Mouse (Mus musculus) left cerebral cortex, postnatal 14 days (tissue): ENCODE measurements around the gene Crb2. TPM values are rescaled to one million over a fixed set of nuclear protein-coding genes. Genes with fewer than 3 reads are reported as not detected.

Experiments used
- DNase-seq, 2 experiments: peaks; one replicate each; pipeline ENCODE4 v3.0.0; 2021 to 2022; ENCODE audit warnings: low spot score in 2 of 2, mixed read lengths in 1 of 2
- intact Hi-C: fragments of 180-260 bp; cut with DNase I; formaldehyde crosslinking; loops from one replicate; pipeline ENCODE4 v1.15.1; 2025
- long read RNA-seq, 2 experiments: library from polyadenylated mRNA; stranded (forward); transcript quantifications; one replicate each; pipeline ENCODE4 v2.0.0; 2021
- total RNA-seq, 2 experiments: library from RNA; stranded (reverse); gene quantifications; 2 replicates each; pipeline ENCODE4 v1.2.3; 2021

Crb2 gene
- 1 to 10 TPM; 5.2 to 5.6 TPM for total RNA-seq
- long read RNA-seq, experiment 1, partial matches to known transcripts: 4 of 5 reads
- long read RNA-seq, experiment 1, other reads (novel, unspliced or antisense): 1 of 5 reads
- long read RNA-seq, experiment 2, partial matches to known transcripts: 5 of 7 reads
- long read RNA-seq, experiment 2, other reads (novel, unspliced or antisense): 2 of 7 reads

DNA sequence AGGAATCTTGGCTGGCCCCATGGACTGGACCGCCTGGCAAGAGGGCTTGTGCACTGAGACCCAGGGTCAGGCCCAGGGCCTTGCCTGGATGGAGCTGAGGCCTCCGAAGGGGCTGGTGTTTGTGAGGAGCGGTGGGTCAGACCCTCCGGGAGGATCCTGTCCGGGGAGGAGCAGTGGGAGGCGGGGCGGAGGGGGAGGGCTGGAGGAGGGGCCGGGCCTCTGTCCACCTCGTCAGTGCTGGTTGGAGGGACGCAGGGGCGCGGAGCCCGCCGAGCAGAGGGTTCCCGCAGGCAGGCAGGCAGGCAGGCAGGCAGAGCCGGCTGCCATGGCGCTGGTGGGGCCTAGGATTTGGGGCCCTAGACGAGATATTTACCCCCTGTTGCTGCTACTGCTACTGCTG, at the start of gene Crb2:
Gene Crb2, plus strand, starts transcription at position 234 of the 400 bp plus-strand sequence.
- DNase-seq: no peak
- intact Hi-C loops: no loop called here

DNA sequence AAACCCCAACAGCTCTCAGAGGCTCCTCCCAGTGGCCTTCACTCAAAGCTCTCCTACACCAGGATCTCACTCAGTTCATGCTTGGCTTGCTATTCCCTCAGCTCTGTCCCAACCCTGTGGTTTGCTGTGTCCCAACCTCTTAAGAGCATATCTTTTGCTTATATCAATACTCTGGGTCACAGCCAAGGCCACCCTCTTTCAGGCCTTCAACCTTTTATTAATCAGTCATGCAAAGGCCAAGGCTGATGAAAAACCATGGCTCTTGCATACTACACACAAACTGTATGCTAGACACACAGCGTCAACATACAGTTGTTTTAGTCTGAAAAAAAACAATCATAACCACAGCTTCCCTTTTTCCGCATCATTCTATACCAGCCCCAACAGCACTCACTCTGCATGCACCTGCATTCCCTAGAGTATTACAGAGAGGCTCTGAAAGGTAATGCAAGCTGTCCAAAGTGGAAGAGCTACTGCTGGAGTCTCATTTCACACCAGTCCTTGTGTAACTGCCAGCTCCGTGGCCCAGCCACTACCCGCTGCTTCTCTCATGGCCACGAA, 44.7 kb upstream of the Crb2 start:
- DNase-seq: no peak
- intact Hi-C loops: no loop called here

DNA sequence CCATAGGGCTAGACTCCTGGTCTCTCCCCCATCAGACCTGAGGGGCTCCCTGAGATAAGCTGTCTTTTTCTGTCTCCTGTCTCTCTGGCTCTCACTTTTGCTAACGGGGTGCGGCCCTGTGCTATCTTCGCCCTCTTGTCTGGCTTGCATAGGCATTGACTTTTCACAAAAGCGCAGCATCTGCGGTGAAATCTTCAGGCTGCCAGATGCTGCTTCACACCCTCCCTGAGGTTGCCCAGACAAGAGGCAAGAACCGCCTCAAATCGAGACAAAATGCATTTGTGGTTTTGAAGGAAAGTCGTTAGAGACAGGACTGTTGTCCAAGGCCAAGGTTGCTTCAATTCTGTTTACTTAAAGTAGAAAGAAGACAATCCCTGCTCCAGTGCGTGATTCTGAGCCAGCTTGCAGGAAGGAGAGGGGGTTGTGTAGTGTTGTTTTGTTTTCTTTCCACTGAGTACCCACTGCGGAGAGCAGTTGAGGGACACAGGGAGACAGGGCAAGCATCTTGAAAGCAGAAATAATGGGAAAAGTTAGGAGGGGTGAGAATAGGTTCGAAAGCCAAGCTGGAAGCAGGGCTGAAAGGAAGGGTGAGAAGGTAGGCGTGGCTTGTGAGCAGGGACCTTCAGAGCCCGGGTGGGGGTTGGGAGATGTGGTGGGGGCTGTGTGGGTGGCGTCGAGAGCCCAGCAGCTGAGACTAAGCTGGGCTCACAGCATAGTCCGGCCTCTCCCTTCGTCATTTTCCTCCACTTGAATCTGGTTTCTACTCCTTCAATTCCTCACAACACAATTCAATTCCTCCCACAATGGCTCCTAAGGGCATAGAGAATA, 40.9 kb upstream of the Crb2 start:
- intact Hi-C loops: no loop called here
- peak in 1 of 2 experiments; percentile 18 for DNase-seq

DNA sequence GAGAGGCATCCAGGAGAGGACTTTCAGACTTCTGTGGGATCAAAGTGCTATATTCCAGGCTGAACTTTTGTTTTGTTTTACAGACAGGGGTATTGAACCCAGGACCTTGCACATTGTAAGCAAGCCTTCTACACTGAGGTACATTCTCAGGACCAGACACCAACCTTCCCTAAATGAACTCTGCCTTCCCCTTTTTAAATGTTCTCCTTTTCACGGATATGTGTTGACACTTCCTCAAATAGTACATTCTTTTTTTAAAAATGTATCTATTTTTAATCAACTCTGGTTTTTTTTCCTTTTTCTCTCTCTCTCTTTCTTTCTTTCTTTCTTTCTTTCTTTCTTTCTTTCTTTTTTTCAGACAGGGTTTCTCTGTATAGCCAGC, 40.3 kb upstream of the Crb2 start:
- no peak for DNase-seq
- intact Hi-C loops: no loop called here

DNA sequence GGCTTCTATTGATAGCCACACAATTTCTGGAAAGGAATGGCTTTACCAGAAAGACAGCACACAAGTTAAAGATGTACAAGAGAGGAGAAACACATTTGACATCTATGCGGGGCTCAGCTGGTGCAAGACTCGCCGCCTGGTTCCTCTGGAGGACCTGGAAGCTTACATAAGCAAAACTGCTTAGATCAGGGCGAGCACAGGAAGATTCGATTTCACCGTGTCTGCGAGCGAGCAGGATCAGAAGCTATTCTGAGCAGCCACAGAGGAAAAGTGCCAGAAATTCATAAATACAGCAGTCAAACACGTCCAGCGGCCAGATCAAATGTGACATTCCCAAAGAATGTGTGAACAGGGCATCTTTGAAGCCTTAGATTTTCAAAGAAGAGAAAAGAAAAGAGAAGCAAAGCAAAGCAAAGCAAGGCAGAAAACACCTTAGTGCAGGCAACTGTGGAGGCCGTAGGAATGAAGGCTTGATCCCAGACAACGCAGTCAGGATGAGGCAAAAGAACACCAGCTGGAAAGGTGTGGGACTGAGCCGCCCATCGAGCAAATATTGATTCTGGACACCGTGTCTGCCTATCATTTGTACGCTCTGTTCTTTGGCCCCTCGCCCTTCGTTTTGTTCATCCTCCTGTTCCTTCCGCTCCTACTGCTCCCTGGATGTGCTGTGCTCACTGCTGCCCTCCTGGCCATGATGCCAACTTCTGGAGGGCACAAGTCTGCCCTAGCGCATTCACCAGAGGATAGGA, 34.1 kb upstream of the Crb2 start:
- no peak for DNase-seq
- intact Hi-C loops: no loop called here

DNA sequence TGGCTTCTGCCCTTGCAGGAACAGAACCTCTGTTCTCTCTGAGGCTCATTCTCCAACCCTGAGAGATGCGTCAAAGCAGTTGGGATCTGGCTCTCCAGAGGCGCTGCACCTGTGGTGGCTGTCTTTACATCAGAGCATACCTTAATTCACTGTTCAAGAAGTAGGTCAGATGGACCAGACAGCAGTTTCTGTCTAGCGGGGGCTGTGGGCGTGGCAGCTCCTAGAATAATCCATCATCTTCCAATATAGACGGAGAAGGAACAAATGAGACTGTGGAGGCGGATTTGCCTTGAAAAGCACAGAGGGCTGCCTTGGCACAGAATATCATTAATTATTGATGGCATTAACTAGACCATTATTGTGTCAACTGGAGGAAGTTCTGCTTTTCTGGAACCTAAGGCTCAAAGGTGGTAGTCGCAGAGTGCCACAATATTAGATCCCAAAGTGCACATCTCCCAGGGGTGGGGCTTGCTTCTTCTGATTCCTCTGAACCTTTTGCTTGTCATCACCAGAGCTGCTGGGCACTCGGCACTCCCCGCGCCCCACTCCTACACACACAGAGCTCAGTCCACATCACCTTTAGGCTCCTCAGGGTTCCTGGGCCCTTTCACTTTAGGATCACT, 31.2 kb upstream of the Crb2 start:
- peak in 1 of 2 experiments; percentile 53 for DNase-seq
- intact Hi-C loops: no loop called here

DNA sequence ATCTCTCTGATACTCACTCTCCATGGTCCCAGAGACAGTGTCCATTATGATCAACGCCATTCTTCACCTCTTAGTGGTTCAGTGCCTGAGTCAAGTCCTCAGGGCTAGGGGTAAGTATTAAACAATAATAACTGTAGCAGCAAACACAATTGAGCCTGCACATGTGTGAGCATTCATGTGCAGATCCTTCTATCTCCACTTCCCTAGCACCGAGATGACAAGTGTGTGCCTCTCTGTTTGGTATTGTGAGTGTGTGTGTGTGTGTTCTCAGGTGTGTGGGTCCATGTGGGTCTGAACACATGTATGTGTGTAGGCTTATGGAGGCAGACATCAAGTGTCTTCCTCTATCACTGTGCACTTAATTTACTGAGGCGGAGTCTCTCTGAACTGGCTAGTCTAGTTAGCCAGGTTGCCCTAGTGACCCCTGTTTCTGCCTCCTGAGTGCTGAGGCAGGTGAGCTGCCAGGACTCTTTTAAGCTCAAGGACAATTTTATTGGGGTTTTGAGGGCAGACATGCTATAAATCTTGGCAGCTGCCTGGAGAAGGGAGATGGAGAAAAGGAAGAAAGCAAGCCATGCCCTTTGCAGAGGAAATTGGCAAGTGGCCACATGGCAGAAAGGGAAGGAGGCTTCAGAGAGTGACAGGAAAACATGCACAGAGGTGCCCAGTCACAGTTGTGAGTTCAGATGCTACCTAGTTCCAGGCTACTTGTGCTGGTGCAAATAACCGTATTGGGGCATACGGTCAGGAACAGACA, 29.6 kb upstream of the Crb2 start:
- no peak for DNase-seq
- intact Hi-C loops: no loop called here

DNA sequence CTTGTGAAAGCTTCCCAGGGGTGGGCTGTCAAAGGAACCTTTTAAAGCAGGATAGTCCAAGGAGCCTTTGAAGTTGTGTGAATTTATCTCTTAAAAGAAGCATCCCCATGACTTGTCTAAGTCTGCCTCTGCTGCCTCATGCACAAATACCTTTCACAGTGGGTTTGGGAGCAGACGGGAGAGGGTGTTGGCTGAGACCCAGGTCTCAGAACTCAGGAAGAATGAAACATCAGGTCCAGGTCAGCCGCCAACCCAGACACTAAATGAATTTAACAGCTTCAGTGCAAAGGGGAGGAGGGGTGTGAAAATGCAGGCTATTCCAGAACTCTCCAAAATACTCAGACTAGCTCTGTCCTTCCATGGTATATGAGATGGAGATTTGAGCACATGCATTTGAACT, 28.1 kb upstream of the Crb2 start:
- intact Hi-C loops: no loop called here
- DNase-seq: no peak

DNA sequence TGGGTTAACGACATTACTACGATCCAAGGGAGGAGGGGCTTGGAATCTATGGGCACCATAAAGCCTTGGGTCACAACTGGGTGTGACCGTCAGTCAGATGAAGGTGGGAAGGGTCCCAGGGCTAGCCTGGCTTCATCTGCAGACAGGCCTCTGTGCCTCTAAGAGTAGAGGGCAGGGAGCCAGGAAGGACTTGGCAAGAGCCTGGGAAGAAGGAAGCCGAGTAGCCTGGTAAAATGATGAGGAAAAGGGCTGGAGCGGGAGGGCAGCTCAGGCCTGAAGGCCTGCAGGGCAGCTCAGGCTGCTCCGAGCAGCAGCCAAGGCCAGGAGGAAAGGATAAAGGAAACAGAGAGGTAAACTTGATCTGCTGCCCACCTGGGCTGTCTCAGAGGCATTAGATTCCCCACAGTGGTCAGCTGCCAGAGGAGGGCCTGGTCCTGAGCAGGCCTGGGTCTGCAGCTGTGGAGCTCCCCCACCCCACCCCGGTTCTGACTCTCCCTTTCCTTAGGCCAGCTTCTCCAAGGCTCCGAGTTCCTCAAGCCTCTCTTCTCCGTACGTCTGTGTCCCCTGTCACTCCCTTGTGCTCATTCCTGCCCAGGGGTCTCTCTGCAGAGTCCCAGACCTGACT, 27.5 kb upstream of the Crb2 start:
- peak in 1 of 2 experiments; percentile 44 for DNase-seq
- intact Hi-C loops: no loop called here

DNA sequence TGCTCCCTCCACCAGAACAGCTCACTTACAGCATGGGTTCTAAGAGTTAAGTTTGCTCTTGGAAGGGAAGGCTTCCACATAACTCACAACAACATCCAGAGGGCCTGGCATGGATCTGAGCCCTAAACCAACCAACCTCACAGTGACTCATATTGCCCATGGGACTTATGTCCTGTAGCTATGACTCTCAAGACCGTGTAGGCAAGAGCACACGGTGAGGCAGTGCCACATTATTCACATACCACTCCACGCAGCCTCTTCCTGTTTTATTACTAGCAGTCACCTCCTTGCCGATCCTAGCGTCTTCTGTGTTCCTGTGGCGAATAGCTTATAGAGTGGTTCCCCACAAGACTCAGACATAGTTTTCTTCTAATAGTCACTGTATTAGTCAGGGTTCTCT, 26.7 kb upstream of the Crb2 start:
- no peak for DNase-seq
- intact Hi-C loops: no loop called here

DNA sequence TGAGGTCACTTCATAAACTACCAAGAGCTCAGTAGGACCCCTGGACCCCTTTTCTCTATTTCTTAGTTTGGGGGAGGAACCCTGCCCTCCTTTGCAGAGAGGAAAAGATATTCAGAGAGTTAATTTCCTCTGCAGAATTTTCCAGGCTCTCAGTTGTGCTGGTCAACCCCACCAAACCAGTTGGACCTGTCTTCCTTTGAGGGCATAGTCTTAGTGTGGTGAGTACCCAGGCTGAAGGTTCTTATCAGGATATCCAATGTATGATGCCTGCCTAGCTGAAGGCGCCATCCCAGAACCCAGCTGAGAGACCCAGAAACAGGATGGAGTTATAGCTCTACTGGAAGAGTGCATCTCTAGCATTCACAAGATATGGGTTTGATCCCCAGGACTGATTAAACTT, 24.9 kb upstream of the Crb2 start:
- no peak for DNase-seq
- intact Hi-C loops: no loop called here

DNA sequence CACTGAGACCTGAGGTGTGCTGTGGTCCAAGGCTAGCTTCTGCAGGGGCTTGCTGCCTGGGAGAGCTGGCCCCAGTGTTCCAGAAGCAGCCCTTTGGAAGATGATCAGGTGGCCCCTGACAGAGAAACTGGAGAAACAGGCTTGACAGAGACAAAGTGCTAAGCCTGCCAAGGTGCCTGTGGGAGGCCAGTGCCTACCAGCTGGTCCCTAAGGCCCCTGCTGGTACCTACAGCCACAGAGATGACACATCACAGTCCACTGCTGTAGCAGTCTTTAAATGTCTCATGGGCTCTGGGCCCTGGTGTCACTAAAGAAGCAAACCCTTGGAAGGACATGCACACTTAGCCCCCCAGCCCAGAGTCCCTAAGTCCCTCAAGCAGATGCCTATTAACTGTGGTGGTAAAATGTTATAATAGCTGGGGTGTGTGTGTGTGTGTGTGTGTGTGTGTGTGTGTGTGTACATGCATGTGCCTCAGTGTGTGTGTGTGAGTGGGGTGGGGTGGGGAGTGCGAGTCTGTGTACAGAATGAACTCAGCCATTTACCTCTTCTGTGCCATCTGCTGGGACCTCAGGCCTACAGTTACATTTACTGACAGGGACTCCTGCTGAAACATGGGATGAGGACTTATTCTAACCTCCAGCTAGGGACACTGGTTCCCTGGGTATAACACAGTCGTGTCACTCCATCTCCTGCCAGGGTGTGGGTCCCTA, 19.7 kb upstream of the Crb2 start:
- no peak for DNase-seq
- intact Hi-C loops: no loop called here

DNA sequence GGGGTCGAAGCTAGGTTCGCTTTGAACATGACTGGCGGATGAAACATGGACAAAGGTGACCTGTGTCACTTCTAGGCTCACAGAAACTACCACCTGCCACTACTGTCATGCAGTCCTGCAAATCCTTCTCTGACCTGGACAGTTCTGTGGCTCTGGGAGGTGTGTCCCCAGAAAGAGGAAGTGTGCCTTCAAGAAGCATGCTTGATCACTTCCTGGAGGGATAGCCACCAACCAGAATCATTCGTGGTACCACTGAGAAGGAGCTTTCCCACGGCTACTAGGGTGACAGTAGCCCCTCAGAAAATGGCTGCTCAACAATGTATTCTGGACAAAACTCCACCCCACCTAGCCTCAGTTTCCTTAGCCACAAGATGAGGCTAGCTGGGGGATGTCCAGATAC, 19.0 kb upstream of the Crb2 start:
- DNase-seq: no peak
- intact Hi-C loops: no loop called here

DNA sequence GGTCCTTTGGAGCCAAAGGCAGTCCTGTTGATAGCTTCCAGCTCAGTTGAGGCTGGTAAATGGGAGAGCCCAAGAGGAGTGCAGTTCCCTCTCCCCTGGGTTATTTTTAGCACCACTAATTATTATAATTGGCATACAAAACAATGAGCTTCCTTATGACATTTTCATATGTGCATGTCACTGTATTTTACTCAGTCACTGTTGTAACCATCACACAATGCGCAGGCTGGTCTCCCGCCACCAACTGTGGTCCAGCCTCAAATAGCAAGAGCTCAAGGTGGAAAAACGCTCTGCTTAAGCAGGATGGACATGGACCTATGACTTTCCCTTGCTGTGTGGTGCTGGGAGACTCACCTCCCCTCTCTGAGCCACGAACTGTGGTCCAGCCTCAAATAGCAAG, 18.3 kb upstream of the Crb2 start:
- intact Hi-C loops: no loop called here
- DNase-seq: no peak

DNA sequence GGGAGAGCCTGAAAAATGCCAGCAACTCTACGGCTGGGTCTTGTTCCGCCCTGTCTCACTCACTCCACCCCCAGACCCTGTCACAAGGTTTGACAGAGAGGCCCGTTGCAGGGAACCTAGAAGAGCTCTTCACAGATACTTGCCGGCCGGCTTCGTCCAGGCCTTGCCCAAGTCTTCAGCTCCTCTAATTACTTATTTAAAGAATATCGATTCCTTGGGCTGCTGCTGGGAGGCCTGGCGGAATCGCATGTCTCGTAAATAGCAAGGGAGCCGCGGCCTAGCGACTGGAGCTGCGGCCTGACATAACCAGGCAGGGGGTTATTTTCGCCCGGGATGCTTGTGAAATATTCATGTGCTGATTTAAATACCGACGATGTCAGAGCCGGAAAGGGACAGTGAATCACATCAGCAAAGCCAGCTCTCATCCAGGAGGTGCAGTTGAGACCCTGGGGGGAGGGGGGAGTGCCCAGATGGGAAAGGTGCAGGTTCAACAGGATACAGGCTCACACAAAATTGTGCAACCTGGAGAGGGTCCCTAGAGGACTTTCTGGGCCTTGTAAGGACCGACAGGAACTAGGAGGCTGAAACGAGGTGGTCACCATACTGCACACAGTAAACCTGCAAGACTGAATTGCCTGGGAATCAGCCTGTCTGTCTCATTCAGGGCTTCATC, 17.6 kb upstream of the Crb2 start:
- intact Hi-C loops: no loop called here
- DNase-seq: no peak

DNA sequence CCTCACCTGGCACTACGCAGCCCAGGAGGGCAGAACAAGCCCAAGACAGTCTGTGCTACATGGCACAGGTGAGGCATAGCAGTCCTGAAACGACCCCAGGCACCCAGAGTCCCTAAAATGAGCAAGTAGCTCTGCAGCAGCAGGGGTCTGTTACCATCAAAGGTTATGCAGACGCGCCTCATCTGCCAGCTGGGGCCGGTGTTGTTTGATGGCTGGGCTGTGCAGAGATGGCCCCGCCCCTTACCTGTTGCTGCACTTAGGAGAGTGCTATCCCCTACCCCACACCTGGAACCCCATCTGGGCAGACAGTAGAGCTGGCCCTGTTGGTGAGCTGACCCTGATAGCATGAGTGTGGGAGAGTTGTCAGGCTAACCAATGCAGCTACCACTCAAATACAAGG, 15.4 kb upstream of the Crb2 start:
- intact Hi-C loops: no loop called here
- DNase-seq: no peak

DNA sequence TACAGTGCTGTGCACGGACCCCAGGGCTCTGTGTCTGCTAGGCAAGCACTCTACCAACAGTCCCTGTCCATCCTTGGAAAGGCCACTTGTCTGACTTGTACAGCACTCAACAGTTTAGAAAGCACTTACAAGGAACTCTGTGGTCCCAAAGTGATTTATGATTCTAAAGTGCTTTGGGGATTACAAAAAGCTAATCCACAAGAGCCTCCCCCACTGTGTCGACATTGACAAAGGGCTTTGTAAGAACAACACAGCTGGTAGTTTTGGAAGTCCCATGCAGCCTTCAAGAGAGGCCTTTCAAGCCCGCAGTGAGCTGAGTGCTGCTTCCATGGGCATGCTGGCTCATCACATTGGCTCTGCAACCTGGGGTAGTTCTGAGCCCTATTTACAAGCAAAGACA, 12.4 kb upstream of the Crb2 start:
- intact Hi-C loops: no loop called here
- no peak for DNase-seq

DNA sequence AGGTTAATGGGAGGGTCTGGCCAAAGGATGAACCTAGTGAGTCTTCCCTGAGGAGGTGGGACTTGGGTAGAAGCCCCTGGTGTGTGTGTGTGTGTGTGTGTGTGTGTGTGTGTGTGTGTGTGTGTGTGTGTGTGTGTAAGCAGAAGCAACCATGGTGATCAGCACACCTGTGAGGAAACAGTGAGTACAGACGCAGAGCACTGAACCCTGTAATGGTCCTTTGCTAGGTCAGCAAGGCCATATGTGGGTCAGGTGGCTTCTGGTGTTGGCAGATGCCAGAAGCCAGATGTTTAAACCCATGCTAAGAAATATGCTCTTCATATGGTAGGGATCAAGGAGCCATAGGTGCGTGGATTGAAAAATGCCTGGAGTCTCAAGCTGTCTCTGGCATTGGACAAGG, 11.5 kb upstream of the Crb2 start:
- DNase-seq: no peak
- intact Hi-C loops: no loop called here
